Mouse (Mus musculus) limb, embryonic 14.5 days (tissue): ENCODE measurements around the gene Kcne3. TPM values are rescaled to one million over a fixed set of nuclear protein-coding genes. Genes with fewer than 3 reads are reported as not detected.

Experiments used
- ATAC-seq: fragments of 200-750 bp; cut with Nextera tagmentation; 2 replicates; pipeline ENCODE4 v1.8.0; 2017; ENCODE audit warnings: low read depth, moderate number of reproducible peaks, moderate TSS enrichment; ENCODE audit not compliant: low FRiP score
- DNase-seq: peaks from one replicate; pipeline ENCODE4 v3.0.0-alpha.2; 2015; ENCODE audit warnings: low spot score
- H3K27ac ChIP-seq: fragments of 300-500 bp; sonication (generic); replicated peaks from 2 replicates; pipeline ENCODE4 v1.5.1; 2014; ENCODE audit warnings: low read depth, mild to moderate bottlenecking, low read length, moderate library complexity, mixed read lengths
- H3K27me3 ChIP-seq: fragments of 300-500 bp; sonication (generic); 2 replicates; pipeline ENCODE4 v1.6.1; 2014; ENCODE audit warnings: low read length, mixed read lengths; ENCODE audit not compliant: control insufficient read depth, insufficient read depth
- H3K36me3 ChIP-seq: fragments of 300-500 bp; sonication (generic); 2 replicates; pipeline ENCODE4 v1.6.1; 2014; ENCODE audit warnings: mild to moderate bottlenecking, low read length, moderate library complexity, mixed read lengths; ENCODE audit not compliant: control insufficient read depth, insufficient read depth
- H3K4me1 ChIP-seq: fragments of 300-500 bp; sonication (generic); 2 replicates; pipeline ENCODE4 v1.6.1; 2014; ENCODE audit warnings: antibody characterized with exemption, low read length, mixed read lengths; ENCODE audit not compliant: control insufficient read depth, insufficient read depth
- H3K4me2 ChIP-seq: fragments of 300-500 bp; sonication (generic); replicated peaks from 2 replicates; pipeline ENCODE4 v1.6.1; 2014; ENCODE audit warnings: low read depth, mild to moderate bottlenecking, low read length, moderate library complexity; ENCODE audit not compliant: severe bottlenecking
- H3K4me3 ChIP-seq: fragments of 300-500 bp; sonication (generic); replicated peaks from 2 replicates; pipeline ENCODE4 v1.5.1; 2014; ENCODE audit warnings: low read length
- H3K9ac ChIP-seq: fragments of 300-500 bp; sonication (generic); 2 replicates; pipeline ENCODE4 v1.6.1; 2014; ENCODE audit warnings: mild to moderate bottlenecking, low read depth, low read length, moderate library complexity; ENCODE audit not compliant: severe bottlenecking
- H3K9me3 ChIP-seq: fragments of 300-500 bp; sonication (generic); 2 replicates; pipeline ENCODE4 v1.6.1; 2016; ENCODE audit warnings: low read length; ENCODE audit not compliant: control insufficient read depth
- POLR2A ChIP-seq: fragments of 200-500 bp; IDR thresholded peaks from 2 replicates; pipeline ENCODE4 v1.8.0; 2012; ENCODE audit warnings: inconsistent platforms, mild to moderate bottlenecking, moderate library complexity, borderline replicate concordance; ENCODE audit not compliant: insufficient read depth, insufficient read length; ENCODE audit errors: extremely low read depth
- WGBS: fragments of 180-500 bp; shearing (Covaris S2); extraction: QIAGEN DNeasy Blood & Tissue Kit; methylation state at CpG from one replicate; pipeline ENCODE4 v1.1.7; 2014; 5-methylcytosine and 5-hydroxymethylcytosine counted together
- polyA plus RNA-seq, 2 experiments: library from polyadenylated mRNA; depleted of rRNA in 1 of 2; stranded (reverse) in 1 of 2; unstranded in 1 of 2; fragments of >200 nt; fragmentation: Nextera tagmentation in 1 of 2; extraction: Ambion mirVana in 1 of 2; gene quantifications; 2 replicates each; pipeline versions ENCODE4 v1.2.1 to v1.2.3; 2012 to 2014

Gene Kcne3
- polyA plus RNA-seq, 2 experiments, result 10.7 to 17.3 TPM

DNA sequence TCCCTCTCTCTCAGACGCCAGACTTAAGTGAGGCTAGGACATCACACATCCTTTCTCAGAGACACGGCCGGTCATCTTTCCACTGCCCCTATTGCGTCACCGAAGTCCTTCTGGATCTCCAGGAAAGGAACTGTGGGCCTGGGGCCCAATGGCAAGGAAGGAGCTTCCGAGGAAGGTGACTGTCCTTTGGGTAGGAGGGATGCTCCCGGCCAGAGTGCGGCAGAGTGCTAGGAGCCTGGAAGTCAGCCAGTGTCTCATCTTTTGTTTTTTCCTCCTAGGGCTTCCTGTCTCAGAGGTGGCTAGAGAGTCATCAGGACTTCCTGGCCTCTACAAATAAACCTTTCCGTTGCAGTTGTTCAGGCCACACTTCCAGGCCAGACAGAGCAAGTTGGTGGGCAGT is 39.3 kb upstream of the Kcne3 start:
- Histone ChIP-seq H3K9me3 (no peaks in the 10 kb centered on the region), H3K9ac (no peak overlapping the region), H3K4me1 (no peaks in the 10 kb centered on the region), H3K4me2 (no peak overlapping the region), H3K27me3 (no peaks in the 10 kb centered on the region), H3K4me3 (no peak overlapping the region), H3K27ac (no peak overlapping the region), H3K36me3 (no peaks in the 10 kb centered on the region)
- ATAC-seq (no peak), DNase-seq (no peak)
- TF ChIP-seq POLR2A, result no peak
- WGBS, result 87% methylated on average over 9 of the region's 9 CpGs

- Histone ChIP-seq H3K4me2 (no peak overlapping the region), H3K9ac (no peak overlapping the region), H3K27ac (no peak overlapping the region), H3K4me3 (no peak overlapping the region), H3K27me3 (no peaks in the 10 kb centered on the region), H3K36me3 (no peaks in the 10 kb centered on the region), H3K9me3 (no peaks in the 10 kb centered on the region), H3K4me1 (no peaks in the 10 kb centered on the region)
- 87% methylated on average over 4 of the region's 4 CpGs for WGBS
- no peak for ATAC-seq
- DNase-seq, result no peak
- TF ChIP-seq POLR2A, result no peak
Observed at GRCm38 (mm10) chr7:100138075-100138474, 38.2 kb upstream of the Kcne3 start.

- H3K27ac ChIP-seq, result no peak overlapping the region
- no peaks in the 10 kb centered on the region for H3K27me3 ChIP-seq
- H3K4me3 ChIP-seq, result no peak overlapping the region
- H3K4me1 ChIP-seq, result no peaks in the 10 kb centered on the region
- H3K9ac ChIP-seq, result no peak overlapping the region
- whole genome bisulfite sequencing, result 53% methylated on average over 1 of the region's 1 CpGs
- H3K4me2 ChIP-seq, result no peak overlapping the region
- H3K36me3 ChIP-seq, result no peaks in the 10 kb centered on the region
- no peaks in the 10 kb centered on the region for H3K9me3 ChIP-seq
- no peak for ATAC-seq
- DNase-seq, result no peak
- no peak for TF ChIP-seq POLR2A
Observed at GRCm38 (mm10) chr7:100140591-100140990, 35.7 kb upstream of the Kcne3 start.

DNA sequence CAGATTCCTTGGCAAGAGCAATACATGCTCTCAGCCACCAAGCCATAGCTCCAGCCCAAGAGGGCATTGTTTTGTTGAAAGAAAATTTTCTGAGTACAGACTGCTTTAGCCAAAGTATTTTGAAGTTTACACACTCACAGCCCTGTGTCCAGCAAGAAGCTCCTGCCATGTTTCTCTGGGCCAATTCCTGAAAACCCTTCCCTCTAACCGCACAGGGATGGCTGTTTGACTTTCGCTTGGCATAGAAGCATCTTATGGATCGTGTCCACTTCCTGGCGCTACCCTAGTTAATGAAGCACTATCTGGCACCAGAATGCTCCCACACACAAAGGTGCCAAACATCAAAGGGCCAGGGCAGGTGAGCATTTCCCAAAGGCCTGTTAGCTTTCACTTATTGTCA is 27.7 kb upstream of the Kcne3 start:
- no peak overlapping the region for H3K27ac ChIP-seq
- DNase-seq (no peak), ATAC-seq (no peak)
- no peaks in the 10 kb centered on the region for H3K36me3 ChIP-seq
- no peaks in the 10 kb centered on the region for H3K4me1 ChIP-seq
- H3K4me3 ChIP-seq, result no peak overlapping the region
- no peaks in the 10 kb centered on the region for H3K27me3 ChIP-seq
- H3K4me2 ChIP-seq, result no peak overlapping the region
- 96% methylated on average over 4 of the region's 4 CpGs for WGBS
- H3K9me3 ChIP-seq, result no peaks in the 10 kb centered on the region
- H3K9ac ChIP-seq, result no peak overlapping the region
- no peak for TF ChIP-seq POLR2A

- Histone ChIP-seq H3K27ac (no peak overlapping the region), H3K36me3 (no peaks in the 10 kb centered on the region), H3K4me2 (no peak overlapping the region), H3K9me3 (no peaks in the 10 kb centered on the region), H3K27me3 (no peaks in the 10 kb centered on the region), H3K9ac (no peak overlapping the region), H3K4me1 (no peaks in the 10 kb centered on the region), H3K4me3 (no peak overlapping the region)
- DNase-seq (no peak), ATAC-seq (no peak)
- TF ChIP-seq POLR2A, result no peak
- WGBS, result 61% methylated on average over 10 of the region's 10 CpGs
Observed at GRCm38 (mm10) chr7:100150086-100150485, 26.2 kb upstream of the Kcne3 start.

- ATAC-seq, result no peak
- WGBS, result 85% methylated on average over 11 of the region's 11 CpGs
- H3K9ac ChIP-seq, result no peak overlapping the region
- H3K36me3 ChIP-seq, result no peaks in the 10 kb centered on the region
- no peaks in the 10 kb centered on the region for H3K27me3 ChIP-seq
- no peak for TF ChIP-seq POLR2A
- no peak overlapping the region for H3K4me2 ChIP-seq
- no peak overlapping the region for H3K4me3 ChIP-seq
- H3K27ac ChIP-seq, result no peak overlapping the region
- H3K9me3 ChIP-seq, result no peaks in the 10 kb centered on the region
- no peak for DNase-seq
- no peaks in the 10 kb centered on the region for H3K4me1 ChIP-seq
Observed at GRCm38 (mm10) chr7:100150626-100151025, 25.7 kb upstream of the Kcne3 start.
